In the genomic region with DNA sequence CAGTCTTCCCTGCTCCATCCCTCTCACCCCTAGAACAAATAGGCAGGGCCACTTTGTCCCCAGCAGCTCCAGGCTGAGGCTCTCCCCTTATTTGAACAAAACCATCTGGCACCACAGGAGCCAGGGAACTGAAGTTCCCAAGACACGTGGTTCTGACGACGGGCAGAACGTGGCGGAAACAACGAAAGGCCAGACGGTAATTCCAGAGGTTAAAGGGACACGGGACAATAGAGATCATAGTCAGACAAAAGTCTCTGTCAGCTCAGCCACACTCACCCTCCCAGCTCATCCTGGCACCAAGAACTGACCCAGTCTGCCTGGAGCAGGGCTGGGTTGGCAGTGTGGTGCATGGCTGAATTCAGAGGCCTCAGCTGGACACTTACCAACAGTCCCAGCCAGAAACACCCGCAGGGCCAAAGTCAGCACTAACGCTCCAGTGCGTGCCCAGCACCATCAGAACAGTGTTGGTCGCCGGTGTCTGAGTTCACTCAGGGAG, we compare ENCODE assay signal across 8 mouse cellular contexts. TPM values are rescaled to one million over a fixed set of nuclear protein-coding genes. Genes with fewer than 3 reads are reported as not detected.
DNase-seq lines count a peak whose midpoint lies in the region; ATAC-seq and TF ChIP-seq lines count a peak whose summit lies in the region.

No protein-coding gene starts in this region.

- no peak for TF ChIP-seq POLR2A in liver, adult 2 months (IDR thresholded peaks at IDR 0.05; ENCODE audit: extremely low read depth, insufficient read depth, low read length)

- H3K27ac ChIP-seq in liver, adult 2 months (replicated peaks; ENCODE audit: insufficient read depth, low read depth, low read length), result no peak overlapping the region
- H3K27ac ChIP-seq in liver, embryonic 12.5 days, result no peak overlapping the region
- peak overlapping the region; percentile 63; the same call in 1 of the 2 replicates for H3K27ac ChIP-seq in heart, embryonic 12.5 days (ENCODE audit: poor library complexity, severe bottlenecking)
- no peak overlapping the region; the same call in 1 of the 2 replicates for H3K27ac ChIP-seq in kidney, embryonic 16.5 days (ENCODE audit: low read length)
- peak overlapping the region; percentile 34; the same call in 1 of the 2 replicates for H3K27ac ChIP-seq in stomach, embryonic 16.5 days (ENCODE audit: low read length)

- H3K4me3 ChIP-seq in liver, adult 2 months (ENCODE audit: insufficient read depth, low read depth, low read length), result no peak overlapping the region
- H3K4me3 ChIP-seq in liver, embryonic 12.5 days, result no peak overlapping the region
- no peak overlapping the region for H3K4me3 ChIP-seq in heart, embryonic 12.5 days
- H3K4me3 ChIP-seq in kidney, embryonic 16.5 days (ENCODE audit: low read length), result no peak overlapping the region
- H3K4me3 ChIP-seq in stomach, embryonic 16.5 days (replicated peaks; ENCODE audit: low read length), result no peak overlapping the region

- H3K79me2 ChIP-seq in liver, adult 2 months (ENCODE audit: control insufficient read depth, insufficient read depth, low read length), result peaks cover 13% of the 10 kb centered on the region

- H3K27me3 ChIP-seq in liver, adult 2 months (ENCODE audit: control insufficient read depth, insufficient read depth, low read length), result no peaks in the 10 kb centered on the region
- H3K27me3 ChIP-seq in liver, embryonic 12.5 days (replicated peaks), result no peaks in the 10 kb centered on the region
- H3K27me3 ChIP-seq in heart, embryonic 12.5 days (replicated peaks), result no peaks in the 10 kb centered on the region
- no peaks in the 10 kb centered on the region for H3K27me3 ChIP-seq in kidney, embryonic 16.5 days (ENCODE audit: insufficient read depth, low read length)
- H3K27me3 ChIP-seq in stomach, embryonic 16.5 days (ENCODE audit: control insufficient read depth, insufficient read depth, low read length), result no peaks in the 10 kb centered on the region

- TF ChIP-seq CTCF in liver, adult 2 months (IDR thresholded peaks at IDR 0.05; ENCODE audit: low read depth, low read length), result no peak

- H3K36me3 ChIP-seq in liver, adult 2 months (ENCODE audit: control insufficient read depth, insufficient read depth, low read length), result no peaks in the 10 kb centered on the region
- peaks cover 3% of the 10 kb centered on the region; the same call in 1 of the 2 replicates for H3K36me3 ChIP-seq in liver, embryonic 12.5 days
- H3K36me3 ChIP-seq in heart, embryonic 12.5 days, result no peaks in the 10 kb centered on the region
- H3K36me3 ChIP-seq in kidney, embryonic 16.5 days (ENCODE audit: insufficient read depth, low read length), result 0 out of 2 replicates have a peak, but pooled peaks cover 3% of the 10 kb centered on the region
- no peaks in the 10 kb centered on the region for H3K36me3 ChIP-seq in stomach, embryonic 16.5 days (ENCODE audit: control insufficient read depth, insufficient read depth, low read length)

- H3K9ac ChIP-seq in liver, adult 2 months (ENCODE audit: low read depth, low read length), result no peak overlapping the region
- H3K9ac ChIP-seq in liver, embryonic 12.5 days, result no peak overlapping the region
- H3K9ac ChIP-seq in heart, embryonic 12.5 days, result no peak overlapping the region
- no peak overlapping the region for H3K9ac ChIP-seq in kidney, embryonic 16.5 days (replicated peaks; ENCODE audit: low read length)
- no peak overlapping the region for H3K9ac ChIP-seq in stomach, embryonic 16.5 days (ENCODE audit: low read length)

- no peak for ATAC-seq in liver, embryonic 12.5 days
- ATAC-seq in heart, embryonic 12.5 days (ENCODE audit: insufficient number of reproducible peaks, low FRiP score), result no peak
- peak; percentile 30; the same call in 1 of the 2 replicates for ATAC-seq in kidney, embryonic 16.5 days (ENCODE audit: low FRiP score, low TSS enrichment)
- no peak for ATAC-seq in stomach, embryonic 16.5 days (ENCODE audit: insufficient read depth, low FRiP score)

- H3K4me2 ChIP-seq in liver, embryonic 12.5 days, result no peak overlapping the region
- no peak overlapping the region for H3K4me2 ChIP-seq in heart, embryonic 12.5 days
- no peak overlapping the region for H3K4me2 ChIP-seq in kidney, embryonic 16.5 days (replicated peaks; ENCODE audit: low read depth, low read length)
- H3K4me2 ChIP-seq in stomach, embryonic 16.5 days (ENCODE audit: low read depth, low read length), result no peak overlapping the region

- H3K9me3 ChIP-seq in liver, embryonic 12.5 days (replicated peaks), result no peaks in the 10 kb centered on the region
- H3K9me3 ChIP-seq in heart, embryonic 12.5 days (replicated peaks), result 0 out of 2 replicates have a peak, but pooled peaks cover 8% of the 10 kb centered on the region
- H3K9me3 ChIP-seq in kidney, embryonic 16.5 days (ENCODE audit: low read length), result peaks cover 8% of the 10 kb centered on the region
- H3K9me3 ChIP-seq in stomach, embryonic 16.5 days (replicated peaks; ENCODE audit: control insufficient read depth, low read length), result no peaks in the 10 kb centered on the region

- H3K4me1 ChIP-seq in liver, adult 2 months (ENCODE audit: control insufficient read depth, insufficient read depth, low read length), result peaks cover 7% of the 10 kb centered on the region
- H3K4me1 ChIP-seq in liver, embryonic 12.5 days, result peaks cover 18% of the 10 kb centered on the region
- peaks cover 57% of the 10 kb centered on the region for H3K4me1 ChIP-seq in heart, embryonic 12.5 days (replicated peaks)
- peaks cover 73% of the 10 kb centered on the region for H3K4me1 ChIP-seq in kidney, embryonic 16.5 days (ENCODE audit: insufficient read depth, low read length)
- peaks cover 68% of the 10 kb centered on the region for H3K4me1 ChIP-seq in stomach, embryonic 16.5 days (ENCODE audit: control insufficient read depth, insufficient read depth, low read length)

- DNase-seq in liver, adult 2 months (ENCODE audit: extremely low read depth, low read depth, low spot score), result peak; percentile 87
- DNase-seq in cerebellum, adult 11-12 months, result peak; percentile 43
- DNase-seq in spleen, postnatal 10 days (ENCODE audit: low spot score in 2 of 2), result no peak
- DNase-seq in T-cell, adult 2 months (ENCODE audit: low spot score), result no peak

- WGBS in liver, adult 2 months, result 27% methylated on average over 13 of the region's 13 CpGs
- 80% methylated on average over 13 of the region's 13 CpGs for WGBS in liver, embryonic 12.5 days (ENCODE audit: insufficient replicate concordance)
- 60% methylated on average over 13 of the region's 13 CpGs for WGBS in heart, embryonic 12.5 days
- WGBS in kidney, embryonic 16.5 days, result 61% methylated on average over 13 of the region's 13 CpGs
- WGBS in stomach, embryonic 16.5 days, result 59% methylated on average over 13 of the region's 13 CpGs

RNA-seq across cellular contexts. Expression of a gene that starts 10.5 kb away (rescaled TPM):
- 15.3 and 19.7 TPM in 2 replicates for total RNA-seq in liver, adult 2 months (2014; rRNA removed)
- 12.8 and 14.6 TPM in 2 replicates for polyA plus RNA-seq in liver, adult 2 months (2012; rRNA removed)
- polyA plus RNA-seq in liver, embryonic 12.5 days (2016; fragmentation: Nextera tagmentation; extraction: Ambion mirVana), result 6.7 and 7.3 TPM in 2 replicates
- polyA plus RNA-seq in heart, embryonic 12.5 days (2016; fragmentation: Nextera tagmentation; extraction: Ambion mirVana), result 16.7 and 17.6 TPM in 2 replicates
- polyA plus RNA-seq in kidney, embryonic 16.5 days (2015; fragmentation: Nextera tagmentation; extraction: Ambion mirVana), result 31.5 and 32.7 TPM in 2 replicates
- polyA plus RNA-seq in stomach, embryonic 16.5 days (2015; fragmentation: Nextera tagmentation; extraction: Ambion mirVana), result 28.0 and 30.4 TPM in 2 replicates

Comparison
In these comparisons a context has a peak if more than half of its experiments do, and no peak if none do; other contexts are left out.
1. DNase-seq: peak in liver, adult 2 months (single experiment) and cerebellum, adult 11-12 months (single experiment); none in spleen, postnatal 10 days (0 of 2) and T-cell, adult 2 months (single experiment).
2. H3K27ac ChIP-seq: peak in heart, embryonic 12.5 days (single experiment) and stomach, embryonic 16.5 days (single experiment); none in liver, adult 2 months (single experiment), liver, embryonic 12.5 days (single experiment) and kidney, embryonic 16.5 days (single experiment).